Mouse (Mus musculus) heart, embryonic 14.5 days (tissue): ENCODE data around the gene Zmynd8. TPM values are rescaled to one million over a fixed set of nuclear protein-coding genes. Genes with fewer than 3 reads are reported as not detected.
"Not testable (repeated sequence)": the region's sequence is repeated elsewhere in the genome, so short reads cannot be mapped to it uniquely, and the experiment has no call there.

Source experiments
- ATAC-seq: fragments of 200-750 bp; cut with Nextera tagmentation; 2 replicates; pipeline ENCODE4 v1.8.0; 2017; ENCODE audit warnings: low read depth, moderate TSS enrichment; ENCODE audit not compliant: insufficient number of reproducible peaks, insufficient read depth, low FRiP score
- H3K27ac ChIP-seq, 2 experiments: fragments of 200-500 bp in 1 of 2; fragments of 300-500 bp in 1 of 2; sonication (generic) in 1 of 2; replicated peaks in 1 of 2; 2 replicates each; pipeline ENCODE4 v1.5.1; 2012 to 2014; ENCODE audit warnings: low read depth in 2 of 2, low read length in 2 of 2, control low read depth in 1 of 2, mild to moderate bottlenecking in 1 of 2, mixed read lengths in 1 of 2; ENCODE audit not compliant: control insufficient read depth in 1 of 2, insufficient read depth in 1 of 2
- H3K27me3 ChIP-seq: fragments of 300-500 bp; sonication (generic); 2 replicates; pipeline ENCODE4 v1.6.1; 2014; ENCODE audit warnings: mild to moderate bottlenecking, low read length, control low read depth; ENCODE audit not compliant: control insufficient read depth, insufficient read depth
- H3K36me3 ChIP-seq: fragments of 300-500 bp; sonication (generic); 2 replicates; pipeline ENCODE4 v1.6.1; 2014; ENCODE audit warnings: mild to moderate bottlenecking, control low read depth, low read length, mixed read lengths; ENCODE audit not compliant: control insufficient read depth, insufficient read depth
- H3K4me1 ChIP-seq, 2 experiments: fragments of 200-500 bp in 1 of 2; fragments of 300-500 bp in 1 of 2; sonication (generic) in 1 of 2; 2 replicates each; pipeline ENCODE4 v1.6.1; 2012 to 2014; ENCODE audit warnings: low read length in 2 of 2, control low read depth in 1 of 2, mixed read lengths in 1 of 2; ENCODE audit not compliant: control insufficient read depth in 2 of 2, insufficient read depth in 2 of 2
- H3K4me2 ChIP-seq: fragments of 300-500 bp; sonication (generic); 2 replicates; pipeline ENCODE4 v1.6.1; 2014; ENCODE audit warnings: mild to moderate bottlenecking, low read length
- H3K4me3 ChIP-seq, 2 experiments: fragments of 200-500 bp in 1 of 2; fragments of 300-500 bp in 1 of 2; sonication (generic) in 1 of 2; 2 replicates each; pipeline ENCODE4 v1.5.1; 2012 to 2014; ENCODE audit warnings: low read length in 2 of 2, mild to moderate bottlenecking in 2 of 2, control low read depth in 1 of 2, low read depth in 1 of 2, moderate library complexity in 1 of 2; ENCODE audit not compliant: control insufficient read depth in 1 of 2, insufficient read depth in 1 of 2
- H3K9ac ChIP-seq: fragments of 300-500 bp; sonication (generic); 2 replicates; pipeline ENCODE4 v1.6.1; 2014; ENCODE audit warnings: mild to moderate bottlenecking, low read length
- H3K9me3 ChIP-seq: fragments of 300-500 bp; sonication (generic); 2 replicates; pipeline ENCODE4 v1.6.1; 2016; ENCODE audit warnings: low read length, control low read depth; ENCODE audit not compliant: control insufficient read depth
- WGBS: fragments of 180-500 bp; shearing (Covaris S2); extraction: QIAGEN DNeasy Blood & Tissue Kit; methylation state at CpG from one replicate; pipeline ENCODE4 v1.1.7; 2014; 5-methylcytosine and 5-hydroxymethylcytosine counted together
- polyA plus RNA-seq: library from polyadenylated mRNA; unstranded; fragments of >200 nt; fragmentation: Nextera tagmentation; extraction: Ambion mirVana; gene quantifications from 2 replicates; pipeline ENCODE4 v1.2.1, GENCODE M21; 2014

Zmynd8 gene
- polyA plus RNA-seq, 1 experiment from 2014 or later: 38.0 TPM

DNA sequence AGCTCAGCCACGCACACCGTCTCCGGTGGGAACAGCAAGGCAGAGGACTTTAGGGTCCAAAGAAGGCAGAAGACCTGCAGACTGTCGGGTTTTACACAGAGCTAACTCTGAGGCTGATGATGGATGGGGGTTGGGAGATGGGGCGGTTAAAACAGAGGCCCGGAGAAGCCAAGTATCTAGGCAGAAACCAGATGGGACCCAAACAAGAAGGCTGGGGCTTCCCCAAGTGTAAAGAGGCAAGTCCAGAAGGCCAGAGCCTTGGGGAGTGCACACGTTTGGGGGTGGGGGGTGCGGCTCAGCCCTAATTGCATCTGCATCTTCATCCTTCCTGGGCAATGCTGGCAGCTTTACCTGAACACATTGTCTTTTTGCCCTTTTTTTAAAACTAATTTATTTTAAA lies 85.9 kb downstream of the Zmynd8 start:
- WGBS: 90% methylated on average over 8 of the region's 8 CpGs
- no peak overlapping the region for H3K27ac ChIP-seq
- H3K9me3 ChIP-seq: no peaks in the 10 kb centered on the region
- peaks cover 18% of the 10 kb centered on the region in 2 experiments for H3K4me1 ChIP-seq
- H3K9ac ChIP-seq: no peak overlapping the region
- H3K4me3 ChIP-seq: no peak overlapping the region
- H3K36me3 ChIP-seq: peaks cover 97% of the 10 kb centered on the region
- no peaks in the 10 kb centered on the region for H3K27me3 ChIP-seq
- H3K4me2 ChIP-seq: no peak overlapping the region
- ATAC-seq: no peak

DNA sequence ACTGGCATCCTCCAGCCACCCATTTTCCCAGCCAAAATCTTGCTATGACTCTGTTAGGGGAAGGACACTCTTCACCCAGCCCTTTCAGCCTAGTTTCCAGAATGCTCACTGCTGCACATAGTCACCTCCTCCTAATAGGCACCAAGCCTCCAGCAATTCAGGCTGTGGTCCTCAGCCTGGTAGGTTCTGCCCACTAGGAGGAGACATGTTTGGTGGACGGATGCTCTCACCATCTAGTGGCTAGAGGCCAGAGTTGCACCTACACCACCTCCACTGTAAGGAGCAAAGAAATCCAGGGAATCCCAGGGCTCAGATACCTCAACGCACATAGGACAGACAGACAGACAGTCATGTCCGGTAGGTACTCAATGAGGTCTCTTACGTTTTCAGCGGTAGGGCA lies 87.3 kb downstream of the Zmynd8 start:
- no peak for ATAC-seq
- no peak overlapping the region for H3K27ac ChIP-seq
- WGBS: 50% methylated on average over 5 of the region's 5 CpGs
- no peak overlapping the region for H3K9ac ChIP-seq
- H3K9me3 ChIP-seq: no peaks in the 10 kb centered on the region
- H3K36me3 ChIP-seq: peaks cover 97% of the 10 kb centered on the region
- no peak overlapping the region for H3K4me3 ChIP-seq
- peaks cover 4 to 5% of the 10 kb centered on the region in 2 experiments for H3K4me1 ChIP-seq
- H3K4me2 ChIP-seq: no peak overlapping the region
- no peaks in the 10 kb centered on the region for H3K27me3 ChIP-seq

DNA sequence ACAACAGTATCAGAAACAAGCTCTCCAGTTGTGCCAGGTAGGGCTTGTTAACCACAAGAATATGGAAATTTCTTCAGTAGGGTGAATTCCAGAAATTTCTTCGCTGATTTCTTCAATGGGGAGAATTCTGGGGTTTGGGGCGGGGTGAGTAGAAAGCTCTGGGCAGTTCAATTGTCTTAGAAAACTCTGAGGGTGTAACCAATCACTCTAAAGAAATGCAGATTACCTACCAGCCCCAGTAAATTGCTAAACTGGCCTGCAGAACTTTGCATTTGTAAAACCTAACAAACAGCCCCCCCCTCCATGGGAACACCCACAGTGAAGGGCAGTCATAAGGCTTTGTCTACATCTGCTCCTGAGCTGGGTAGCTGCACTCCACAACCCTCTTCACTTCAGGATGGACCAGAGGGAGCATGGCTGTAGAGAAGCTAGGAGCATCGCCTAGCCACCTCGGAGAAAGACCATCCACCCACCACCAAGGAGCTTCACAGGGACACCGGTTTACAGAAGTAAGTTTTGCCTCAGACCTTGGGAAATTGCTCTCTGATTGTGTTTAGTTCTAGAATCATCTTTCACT lies 88.8 kb downstream of the Zmynd8 start:
- no peak overlapping the region for H3K4me3 ChIP-seq
- no peaks in the 10 kb centered on the region for H3K9me3 ChIP-seq
- H3K27ac ChIP-seq: no peak overlapping the region
- H3K9ac ChIP-seq: no peak overlapping the region
- no peaks in the 10 kb centered on the region for H3K4me1 ChIP-seq
- peaks cover 99% of the 10 kb centered on the region for H3K36me3 ChIP-seq
- WGBS: 92% methylated on average over 5 of the region's 5 CpGs
- H3K27me3 ChIP-seq: no peaks in the 10 kb centered on the region
- no peak overlapping the region for H3K4me2 ChIP-seq
- ATAC-seq: no peak

DNA sequence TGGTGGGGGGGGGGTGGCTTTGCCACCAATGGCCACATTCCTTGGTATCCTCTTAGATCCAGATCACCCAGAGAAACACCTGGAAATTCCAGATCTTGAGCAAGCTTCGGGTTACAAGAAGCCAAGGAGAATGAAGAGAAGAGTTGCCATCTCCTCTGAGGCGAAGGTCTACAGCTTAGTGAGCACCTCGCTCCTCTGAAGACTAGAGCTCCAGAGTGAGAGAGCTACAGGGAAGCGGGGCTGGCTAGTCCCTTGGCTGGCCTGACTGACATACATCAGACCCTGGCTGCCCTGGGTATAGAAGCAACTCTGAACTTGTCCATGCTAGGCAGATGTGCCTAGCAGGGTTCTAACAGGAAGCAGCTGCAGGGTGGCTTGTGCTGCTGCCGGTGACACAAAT lies 89.7 kb downstream of the Zmynd8 start:
- Histone ChIP-seq H3K4me1 (no peaks in the 10 kb centered on the region), H3K4me3 (no peak overlapping the region), H3K27ac (no peak overlapping the region), H3K27me3 (no peaks in the 10 kb centered on the region), H3K36me3 (peaks cover 99% of the 10 kb centered on the region), H3K9ac (no peak overlapping the region), H3K4me2 (no peak overlapping the region), H3K9me3 (no peaks in the 10 kb centered on the region)
- ATAC-seq: no peak
- 90% methylated on average over 5 of the region's 5 CpGs for WGBS

DNA sequence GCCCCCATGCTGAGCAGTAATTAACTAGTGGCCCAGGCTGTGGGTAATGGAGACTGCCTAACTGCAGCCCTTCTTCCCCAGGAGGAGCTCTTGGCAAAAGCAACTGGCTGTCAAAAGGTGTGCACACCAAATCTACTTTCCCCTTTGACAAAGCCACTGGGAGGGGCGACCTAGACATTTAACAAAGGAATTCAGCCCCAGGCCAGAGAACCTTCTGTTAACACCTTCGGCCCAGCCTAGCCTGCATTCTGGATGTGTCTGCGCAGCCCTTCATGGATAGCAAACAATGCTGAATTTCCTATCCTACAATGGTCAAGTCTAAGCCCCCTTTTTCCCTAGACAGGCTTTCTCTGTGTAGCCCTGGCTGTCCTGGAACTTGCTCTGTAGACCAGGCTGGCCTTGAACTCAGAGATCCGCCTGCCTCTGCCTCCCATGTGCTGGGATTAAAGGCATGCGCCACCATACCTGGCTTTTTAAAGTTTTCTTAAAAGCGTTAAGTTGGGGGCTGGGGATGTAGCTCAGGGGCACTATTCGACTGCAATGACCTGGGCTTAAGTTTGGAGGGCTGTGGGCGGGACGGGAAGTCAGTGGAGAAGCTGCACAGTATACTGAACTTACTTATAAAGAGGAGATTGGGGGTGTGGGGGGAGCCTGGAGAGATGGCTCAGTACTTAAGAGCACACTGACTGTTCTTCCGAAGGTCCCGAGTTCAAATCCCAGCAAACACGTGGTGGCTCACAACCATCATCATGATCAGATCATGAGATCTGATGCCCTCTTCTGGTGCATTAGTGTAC lies 90.4 kb downstream of the Zmynd8 start:
- Histone ChIP-seq H3K4me1 (no peaks in the 10 kb centered on the region), H3K4me2 (no peak overlapping the region), H3K9ac (no peak overlapping the region), H3K27me3 (no peaks in the 10 kb centered on the region), H3K36me3 (peaks cover 96% of the 10 kb centered on the region), H3K27ac (no peak overlapping the region), H3K4me3 (no peak overlapping the region), H3K9me3 (no peaks in the 10 kb centered on the region)
- no peak for ATAC-seq
- WGBS: 95% methylated on average over 12 of the region's 12 CpGs

DNA sequence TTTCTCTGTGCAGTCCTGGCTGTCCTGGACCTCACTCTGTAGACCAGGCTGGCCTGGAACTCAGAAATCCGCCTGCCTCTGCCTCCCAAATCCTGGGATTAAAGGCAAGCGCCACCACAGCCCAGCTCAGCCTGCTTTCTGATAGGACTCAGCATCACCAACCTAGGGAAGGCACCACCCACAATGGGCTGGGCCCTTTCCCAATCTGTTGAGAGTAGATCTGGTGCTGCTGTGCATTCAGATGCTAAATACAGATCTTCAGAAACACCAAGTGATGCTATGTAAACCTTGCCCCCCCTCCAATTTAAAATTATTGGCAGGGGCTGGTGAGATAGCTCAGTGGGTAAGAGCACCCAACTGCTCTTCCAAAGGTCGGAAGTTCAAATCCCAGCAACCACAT lies 98.6 kb downstream of the Zmynd8 start:
- not testable (repeated sequence) for H3K27ac ChIP-seq, H3K9me3 ChIP-seq, H3K4me1 ChIP-seq, ATAC-seq, H3K4me2 ChIP-seq, H3K4me3 ChIP-seq, H3K27me3 ChIP-seq, H3K9ac ChIP-seq
- 92% methylated on average over 3 of the region's 3 CpGs for WGBS
- peaks cover 87% of the 10 kb centered on the region for H3K36me3 ChIP-seq

DNA sequence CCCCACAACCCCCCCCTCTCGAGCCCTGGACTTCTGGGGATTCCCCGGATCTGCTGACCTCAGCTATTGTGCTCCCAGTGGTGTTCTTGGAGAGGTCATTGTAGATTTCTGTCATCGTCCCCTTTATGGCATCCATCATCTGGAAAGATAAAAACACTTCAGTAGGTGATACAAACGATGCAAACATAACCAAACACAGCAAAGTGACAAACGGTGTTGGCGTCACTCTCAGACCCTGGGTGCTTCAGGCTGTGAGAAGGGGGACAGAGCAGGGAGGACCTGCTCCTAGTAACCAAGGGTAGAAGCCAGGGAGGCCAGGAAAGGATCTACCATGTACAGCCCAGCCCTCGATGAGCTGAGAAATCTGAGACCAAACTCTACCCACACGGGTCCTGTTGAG lies 100.9 kb downstream of the Zmynd8 start:
- ATAC-seq: no peak
- 35% methylated on average over 8 of the region's 8 CpGs for WGBS
- no peaks in the 10 kb centered on the region for H3K27me3 ChIP-seq
- peaks cover 88% of the 10 kb centered on the region for H3K36me3 ChIP-seq
- H3K9ac ChIP-seq: no peak overlapping the region
- no peak overlapping the region for H3K4me2 ChIP-seq
- no peak overlapping the region for H3K4me3 ChIP-seq
- H3K4me1 ChIP-seq: peaks cover 0 to 3% of the 10 kb centered on the region in 2 experiments; a peak in 1 of 4 replicates
- no peak overlapping the region for H3K27ac ChIP-seq
- no peaks in the 10 kb centered on the region for H3K9me3 ChIP-seq

DNA sequence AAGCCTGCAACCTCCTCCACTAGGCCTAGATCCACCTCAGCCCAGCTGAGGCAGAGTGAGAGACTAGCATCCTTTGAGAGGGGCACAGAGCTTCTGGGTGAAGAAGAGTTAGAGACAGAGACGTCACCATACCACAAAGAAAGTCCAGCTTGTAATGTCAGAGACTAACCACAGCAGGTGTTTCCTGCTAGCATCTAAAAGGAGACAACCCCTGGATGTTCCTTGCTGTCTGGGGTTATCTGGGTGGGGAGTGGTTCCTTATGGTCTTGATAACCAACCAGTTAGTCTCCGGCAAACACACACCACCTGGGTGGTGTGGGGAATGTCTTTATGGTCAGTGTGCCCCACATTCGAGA lies 105.6 kb downstream of the Zmynd8 start:
- no peak for ATAC-seq
- Histone ChIP-seq H3K4me2 (no peak overlapping the region), H3K9ac (no peak overlapping the region), H3K4me3 (no peak overlapping the region), H3K9me3 (no peaks in the 10 kb centered on the region), H3K27ac (no peak overlapping the region), H3K4me1 (peaks cover 4 to 13% of the 10 kb centered on the region in 2 experiments; a peak in 2 of 4 replicates), H3K27me3 (no peaks in the 10 kb centered on the region), H3K36me3 (peaks cover 93% of the 10 kb centered on the region)
- 60% methylated on average over 3 of the region's 3 CpGs for WGBS
